Mouse (Mus musculus): ENCODE measurements around the gene Serpinf1.
A peak's percentile ranks its signal among the peaks of the same experiment; 100 is the strongest.
"Not testable (repeated sequence)": the region's sequence is repeated elsewhere in the genome, so short reads cannot be mapped to it uniquely, and the experiment has no call there.

The Serpinf1 gene

DNA sequence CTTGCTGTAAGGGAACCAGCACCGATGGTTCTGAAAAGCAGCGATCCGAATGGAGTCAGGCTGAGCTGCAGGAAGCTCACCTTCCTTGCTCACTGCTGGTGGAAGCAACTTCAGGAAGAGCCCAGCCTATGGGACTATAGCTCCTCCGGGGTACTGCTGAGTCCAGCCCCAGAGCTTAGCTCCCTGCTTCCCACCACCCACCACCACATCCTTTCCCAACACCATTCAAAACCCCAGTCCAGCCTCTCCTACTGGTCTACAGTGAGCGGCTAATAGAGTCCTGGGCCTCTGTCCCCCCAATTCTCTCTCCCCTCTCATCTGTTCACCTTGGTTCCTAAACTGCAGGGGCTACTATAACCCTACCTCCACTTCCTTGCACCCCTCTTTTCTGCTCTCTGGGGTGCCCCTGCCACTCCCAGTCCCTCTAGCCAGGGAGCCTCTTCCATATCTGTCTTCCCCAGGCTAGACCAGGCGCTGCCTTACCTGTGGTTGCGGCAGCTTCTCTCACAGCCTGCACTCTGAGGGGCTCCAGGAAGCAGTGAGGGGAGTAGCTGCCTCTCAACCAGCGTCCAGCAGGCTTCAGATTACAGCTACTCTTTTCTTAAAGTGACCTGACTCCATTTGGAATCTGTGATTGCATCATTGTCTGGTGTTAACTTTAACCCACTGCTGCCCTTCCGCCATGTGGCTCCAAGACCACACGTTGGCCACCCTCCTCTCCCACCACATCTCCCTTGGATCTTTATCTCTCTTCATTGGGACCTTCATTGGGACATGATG, at the start of gene Serpinf1:
Gene Serpinf1, minus strand, starts transcription at position 689 of the 780 bp plus-strand sequence.
- DNase-seq (ENCODE audit: low read depth), result peak; percentile 72

GRCm38 (mm10) chr11:75470675-75471074, 48.2 kb upstream of the Serpinf1 start:
- DNase-seq (ENCODE audit: low read depth), result peak; percentile 83

- no peak for DNase-seq (ENCODE audit: low read depth)
Measured at GRCm38 (mm10) chr11:75469261-75469660, 46.8 kb upstream of the Serpinf1 start.

DNA sequence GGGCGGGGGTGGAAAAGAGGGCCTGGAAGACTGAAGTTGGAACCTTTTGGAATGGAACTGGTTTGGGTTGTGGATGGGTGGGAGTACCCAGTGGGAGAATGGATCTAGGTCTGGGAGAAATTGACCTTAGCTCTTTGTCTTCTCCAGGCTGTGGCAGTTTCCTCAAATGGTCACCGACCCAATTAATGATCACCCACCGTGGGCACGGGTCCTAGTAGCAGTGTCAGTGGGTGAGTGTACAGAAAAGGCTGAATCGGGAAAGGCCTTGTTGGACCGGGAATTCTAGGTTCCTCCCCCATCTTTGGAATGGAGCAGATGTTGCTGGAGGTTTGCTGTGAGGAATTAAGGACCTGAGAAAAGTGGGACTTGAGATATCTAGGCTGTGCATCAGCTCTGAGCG, 45.9 kb upstream of the Serpinf1 start:
- no peak for DNase-seq (ENCODE audit: low read depth)

- DNase-seq (ENCODE audit: low read depth), result no peak
Measured at GRCm38 (mm10) chr11:75467512-75468215, 45.2 kb upstream of the Serpinf1 start.

DNA sequence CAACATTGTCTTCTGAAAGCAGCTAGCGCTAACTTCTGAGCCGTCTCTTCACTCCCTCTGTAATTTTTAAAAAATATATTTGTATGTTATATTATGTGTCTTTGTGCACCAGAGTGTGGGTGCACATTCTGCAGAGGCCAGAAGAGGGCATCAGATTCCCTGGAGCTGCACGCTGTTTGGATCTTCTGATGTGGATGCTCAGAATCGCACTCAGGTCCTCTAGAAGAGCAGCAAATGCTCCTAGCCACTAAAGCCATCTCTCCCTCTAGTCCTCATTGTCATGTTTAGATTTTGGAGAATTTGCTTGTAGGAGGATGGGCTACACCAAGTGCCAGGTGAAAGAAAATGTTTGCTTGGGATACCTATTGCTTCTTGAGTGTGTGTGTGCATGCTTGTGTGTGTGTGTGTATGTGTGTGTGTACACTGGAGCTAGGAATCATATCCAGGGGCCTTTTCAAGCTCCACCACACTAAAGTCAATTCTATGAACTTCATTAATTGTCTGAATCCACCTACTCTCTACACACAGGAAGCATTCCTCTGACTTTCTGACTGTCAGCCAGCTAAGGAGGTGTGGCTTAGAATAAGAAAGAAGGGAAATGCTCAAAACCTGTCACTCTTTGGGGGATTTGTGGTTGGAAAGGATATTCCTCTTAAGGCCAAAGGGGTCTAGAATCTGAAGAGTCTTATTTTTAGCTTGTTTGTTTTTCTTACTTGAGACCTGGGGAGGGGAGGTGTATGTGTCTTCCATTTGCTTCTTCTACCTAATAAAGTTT, 44.4 kb upstream of the Serpinf1 start:
- DNase-seq (ENCODE audit: low read depth), result peak; percentile 41

DNA sequence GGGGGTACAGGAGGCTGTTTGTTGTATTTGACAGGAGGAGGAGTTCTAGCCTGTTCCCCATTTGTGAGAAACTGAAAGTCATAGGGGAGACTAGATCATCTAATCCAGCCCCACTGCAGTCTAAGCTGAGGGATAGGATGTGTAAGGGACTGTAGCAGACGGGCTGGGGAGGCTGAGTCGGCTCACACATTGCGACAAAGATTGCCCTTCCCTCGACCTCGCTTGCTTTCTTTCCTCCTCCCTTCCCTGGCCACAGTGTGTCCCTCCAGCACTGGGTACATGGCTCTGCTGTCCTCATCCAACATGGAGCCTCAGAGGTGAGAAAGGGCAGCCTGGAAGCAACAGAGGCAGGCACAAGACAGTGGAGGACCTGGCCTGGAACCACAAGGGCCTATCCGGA, 42.5 kb upstream of the Serpinf1 start:
- no peak for DNase-seq (ENCODE audit: low read depth)

- DNase-seq (ENCODE audit: low read depth), result no peak
Measured at GRCm38 (mm10) chr11:75464417-75464816, 41.9 kb upstream of the Serpinf1 start.

DNA sequence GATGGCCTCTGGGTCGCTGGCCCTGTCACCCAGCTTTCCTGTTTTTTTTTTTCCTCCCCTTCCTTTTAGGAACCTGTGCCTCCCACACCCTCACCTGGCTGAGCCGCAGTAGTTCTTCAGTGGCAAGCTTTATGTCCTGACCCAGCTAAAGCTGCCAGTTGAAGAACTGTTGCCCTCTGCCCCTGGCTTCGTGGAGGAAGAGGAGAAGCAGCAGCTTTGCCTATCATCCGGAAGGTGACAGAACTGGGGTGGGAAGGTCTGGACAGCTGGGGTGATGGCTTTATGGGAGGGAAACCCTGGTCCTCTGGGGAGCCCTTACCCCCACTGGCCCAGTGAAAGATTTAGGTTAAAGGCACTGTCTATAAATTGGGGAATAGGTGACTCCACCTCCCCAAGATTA, 41.1 kb upstream of the Serpinf1 start:
- no peak for DNase-seq (ENCODE audit: low read depth)

- peak; percentile 99 for DNase-seq (ENCODE audit: low read depth)
Measured at GRCm38 (mm10) chr11:75462865-75463336, 40.4 kb upstream of the Serpinf1 start.

DNA sequence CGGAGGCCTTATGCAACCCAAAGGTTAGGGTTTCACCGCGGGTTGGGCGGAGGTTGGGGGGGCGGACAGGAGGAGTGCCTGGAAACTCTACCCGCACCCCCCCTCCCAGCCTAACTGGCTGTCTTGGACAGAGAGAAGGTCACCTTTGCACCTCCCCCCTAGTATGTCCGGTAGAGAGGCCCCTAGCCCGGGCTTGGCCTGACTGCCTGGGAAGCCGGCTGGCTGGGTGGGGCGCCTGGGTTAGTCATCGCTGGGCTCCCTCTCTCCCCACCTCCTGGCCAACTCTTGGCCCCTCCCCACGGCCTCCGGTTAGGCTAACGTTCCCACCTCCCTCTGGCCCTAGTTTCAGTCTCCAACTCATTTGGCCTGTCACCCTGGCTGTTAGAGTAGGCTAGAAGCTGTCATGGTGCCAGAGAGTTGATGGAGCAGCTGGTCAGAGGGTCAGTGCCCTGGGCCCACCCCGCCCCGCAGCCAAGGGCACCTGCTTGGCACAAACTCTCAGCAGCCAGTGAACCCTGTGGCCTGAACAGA, 39.8 kb upstream of the Serpinf1 start:
- peak; percentile 95 for DNase-seq (ENCODE audit: low read depth)

- DNase-seq (ENCODE audit: low read depth), result no peak
Measured at GRCm38 (mm10) chr11:75461743-75462252, 39.3 kb upstream of the Serpinf1 start.

DNA sequence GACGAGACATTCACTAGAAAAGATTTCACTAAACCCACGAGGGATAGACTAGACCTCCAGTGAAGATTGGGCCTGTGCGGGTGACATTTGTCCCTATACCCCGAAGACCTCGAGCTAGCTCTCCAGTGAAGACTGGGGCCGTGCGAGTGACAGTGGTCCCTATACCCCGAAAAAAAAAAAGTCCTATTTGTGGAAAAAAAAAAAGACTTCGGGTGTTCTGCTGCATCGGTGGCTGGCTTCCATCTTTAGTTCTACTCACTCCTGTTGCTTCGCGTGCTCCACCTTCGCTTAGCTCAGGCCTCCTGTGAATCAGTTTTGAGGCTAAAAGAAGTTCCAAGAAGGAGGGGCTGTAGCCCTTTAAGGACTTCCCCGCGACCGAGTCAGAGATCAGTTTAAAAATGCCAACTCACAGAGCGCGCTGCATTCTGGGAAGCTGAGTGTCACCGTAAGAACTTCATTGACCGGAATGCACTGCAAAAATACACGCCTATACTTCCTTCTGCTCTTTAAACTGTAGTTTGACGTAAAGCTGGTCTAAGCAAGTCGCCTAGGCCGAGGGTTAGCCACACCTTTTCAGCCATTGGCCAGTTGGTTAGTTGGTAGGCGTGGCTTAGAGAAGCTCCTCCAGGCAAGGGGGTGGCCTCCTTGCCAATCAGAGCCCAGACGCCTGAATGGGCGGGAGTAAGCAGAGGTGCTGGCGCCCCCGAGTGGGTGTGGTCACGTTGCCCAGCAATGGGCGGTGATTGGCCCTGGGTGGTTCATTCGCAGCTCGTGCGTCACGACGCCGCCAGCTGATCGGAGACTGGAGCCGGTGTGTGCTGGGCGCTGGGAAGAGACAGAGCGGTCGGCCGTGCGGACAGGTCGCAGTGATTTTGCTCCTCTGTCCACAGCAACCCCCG, 38.6 kb upstream of the Serpinf1 start, which contains the start of gene Tlcd2:
Gene Tlcd2, plus strand, starts transcription at position 872 of the 899 bp plus-strand sequence.
- DNase-seq (ENCODE audit: low read depth), result peak; percentile 100

DNA sequence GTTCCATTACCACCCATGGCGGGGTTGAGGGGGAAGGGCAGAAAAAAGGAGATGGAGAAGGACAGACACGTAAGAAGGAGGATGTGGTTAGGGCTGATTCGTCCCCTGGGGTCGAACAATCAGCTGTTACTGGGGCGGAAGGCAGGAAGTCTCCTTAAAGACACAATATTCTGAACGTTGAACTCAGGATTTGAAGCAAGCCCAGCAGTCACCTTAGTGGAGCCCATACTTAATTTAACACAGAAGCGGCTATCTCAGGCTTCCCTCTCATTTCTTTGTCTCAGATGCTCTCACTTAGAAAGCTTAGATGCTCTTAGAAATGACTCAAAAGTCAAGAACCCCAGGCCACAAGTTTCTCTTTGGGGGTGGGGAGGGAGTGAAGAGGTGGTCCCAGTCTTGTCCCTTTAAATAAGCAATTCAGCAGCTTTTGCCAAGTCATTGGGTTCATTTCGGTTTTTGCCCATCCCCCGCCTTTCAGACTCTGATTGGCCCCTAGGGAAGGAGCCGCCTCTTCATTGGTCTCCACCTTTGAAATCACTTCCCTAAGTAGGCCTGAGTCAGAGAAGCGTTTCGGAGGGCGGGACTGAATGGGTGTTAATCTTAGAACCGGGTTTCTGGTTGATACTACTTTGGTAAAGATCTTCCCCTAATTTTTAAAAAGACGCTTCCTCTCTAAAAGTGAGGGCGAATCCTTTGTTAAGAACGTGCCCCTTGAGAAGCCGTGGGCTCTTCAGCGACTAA, 37.8 kb upstream of the Serpinf1 start:
- peak; percentile 96 for DNase-seq (ENCODE audit: low read depth)

GRCm38 (mm10) chr11:75459751-75460102, 37.2 kb upstream of the Serpinf1 start:
- DNase-seq (ENCODE audit: low read depth), result no peak

DNA sequence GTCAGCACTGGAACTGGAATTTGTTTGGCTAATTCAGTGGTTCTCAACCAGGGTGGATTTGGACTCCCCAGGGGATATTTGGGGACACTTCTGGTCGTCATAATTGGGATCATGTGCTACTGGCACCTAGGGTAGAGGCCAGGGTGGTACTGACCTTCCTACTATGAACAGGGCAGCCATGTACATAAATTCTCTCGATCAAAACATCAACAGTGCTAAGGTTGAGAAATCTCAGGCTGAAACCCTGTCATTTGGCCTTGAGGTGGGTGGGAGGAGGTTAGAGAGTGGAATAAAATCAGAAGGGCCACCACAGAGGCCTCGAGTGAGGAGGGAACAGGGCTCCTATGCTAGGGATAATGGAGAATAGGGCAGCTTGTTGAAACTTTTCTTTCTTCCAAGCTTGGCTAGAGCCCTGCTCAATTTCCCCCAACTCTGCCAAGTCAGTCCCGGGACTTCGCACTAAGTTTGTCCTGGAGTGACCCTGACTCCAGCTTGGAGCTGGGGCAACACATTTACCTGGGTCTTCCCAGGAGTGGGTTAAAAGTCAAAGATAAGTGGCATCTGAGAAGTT, 36.7 kb upstream of the Serpinf1 start:
- peak; percentile 63 for DNase-seq (ENCODE audit: low read depth)

GRCm38 (mm10) chr11:75458628-75459041, 36.1 kb upstream of the Serpinf1 start:
- DNase-seq (ENCODE audit: low read depth), result peak; percentile 71

DNA sequence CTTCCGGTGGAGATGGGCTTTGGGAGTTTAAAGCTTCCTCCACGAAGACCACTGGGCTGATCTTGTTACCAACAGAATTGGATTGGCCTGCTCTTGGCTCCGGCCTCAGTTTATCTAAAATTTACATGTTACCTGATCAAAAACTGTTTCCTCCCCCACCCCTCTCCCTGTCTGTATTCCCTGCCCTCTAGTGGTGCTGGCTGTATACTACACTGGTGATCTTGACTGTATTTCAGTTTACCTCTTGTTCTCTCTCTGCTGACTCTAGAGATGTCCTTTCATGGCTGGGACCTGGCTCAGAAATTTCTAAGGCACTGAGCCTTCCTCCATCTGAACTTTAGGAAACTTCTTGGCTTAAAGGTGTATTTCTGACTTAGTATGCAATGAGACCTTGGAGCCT, 35.7 kb upstream of the Serpinf1 start:
- peak; percentile 81 for DNase-seq (ENCODE audit: low read depth)

- DNase-seq (ENCODE audit: low read depth), result no peak
Measured at GRCm38 (mm10) chr11:75456440-75456871, 34.0 kb upstream of the Serpinf1 start.

GRCm38 (mm10) chr11:75455971-75456370, 33.5 kb upstream of the Serpinf1 start:
- not testable (repeated sequence) for DNase-seq (ENCODE audit: low read depth)

Data from NIH3T3 (cell line).